Comparison of ENCODE assay signal across 7 mouse cellular contexts in the genomic region with DNA sequence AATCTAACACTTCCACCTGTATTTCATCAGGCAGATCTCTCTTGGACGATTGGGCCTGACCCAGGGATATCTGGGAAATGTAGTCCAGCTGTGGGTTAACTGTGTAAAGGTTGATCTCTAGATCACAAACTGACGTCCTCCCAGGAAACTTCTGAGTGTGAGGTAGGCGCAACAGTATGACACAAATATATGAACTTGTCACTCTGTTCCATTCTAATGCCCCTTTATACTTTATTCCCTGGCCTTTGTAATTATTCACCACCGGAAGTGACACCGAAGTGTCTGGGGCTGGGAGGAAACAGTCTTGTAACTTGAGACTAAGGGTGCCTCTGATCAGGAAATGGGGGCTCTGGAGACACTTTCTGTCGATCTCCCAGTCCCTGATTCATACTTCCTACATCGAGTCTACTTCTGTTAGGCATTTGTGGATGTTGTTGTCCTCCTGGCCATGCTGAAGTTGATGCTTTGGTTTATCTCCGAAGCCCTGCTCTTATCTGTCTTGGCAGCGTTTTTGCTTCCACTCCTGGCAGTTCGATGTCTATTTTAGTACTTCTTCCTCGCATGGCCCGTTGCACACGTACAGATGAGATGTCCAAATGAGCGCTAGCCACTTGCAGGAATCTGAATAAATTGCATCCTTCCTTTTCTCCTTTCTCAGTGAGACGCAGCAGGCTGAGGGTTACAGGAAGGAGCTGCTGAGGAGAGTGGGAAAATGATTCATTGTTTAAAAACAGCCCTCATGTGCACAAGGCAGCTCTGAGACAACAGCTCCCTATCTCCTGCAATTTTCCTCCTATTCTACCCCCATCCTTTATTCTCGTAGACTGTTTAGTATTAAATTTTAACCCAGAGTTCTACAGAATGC.
DNase-seq lines count a peak whose midpoint lies in the region; ATAC-seq and TF ChIP-seq lines count a peak whose summit lies in the region.

No protein-coding gene starts in this region.

- H3K4me3 ChIP-seq in hindbrain, embryonic 15.5 days = no peak overlapping the region
- no peak overlapping the region for H3K4me3 ChIP-seq in liver, adult 2 months (ENCODE audit: insufficient read depth, low read depth, low read length)
- peak overlapping the region; percentile 13 for H3K4me3 ChIP-seq in stomach, embryonic 15.5 days (replicated peaks)

- no peaks in the 10 kb centered on the region for H3K9me3 ChIP-seq in hindbrain, embryonic 15.5 days
- H3K9me3 ChIP-seq in stomach, embryonic 15.5 days = no peaks in the 10 kb centered on the region

- no peak for TF ChIP-seq CTCF in liver, adult 2 months (IDR thresholded peaks at IDR 0.05; ENCODE audit: low read depth, low read length)

- H3K36me3 ChIP-seq in hindbrain, embryonic 15.5 days = no peaks in the 10 kb centered on the region
- no peaks in the 10 kb centered on the region for H3K36me3 ChIP-seq in liver, adult 2 months (ENCODE audit: control insufficient read depth, insufficient read depth, low read length)
- H3K36me3 ChIP-seq in stomach, embryonic 15.5 days = no peaks in the 10 kb centered on the region

- no peak overlapping the region for H3K9ac ChIP-seq in hindbrain, embryonic 15.5 days
- H3K9ac ChIP-seq in liver, adult 2 months (ENCODE audit: low read depth, low read length) = no peak overlapping the region
- no peak overlapping the region for H3K9ac ChIP-seq in stomach, embryonic 15.5 days

- H3K27me3 ChIP-seq in hindbrain, embryonic 15.5 days = no peaks in the 10 kb centered on the region
- H3K27me3 ChIP-seq in liver, adult 2 months (ENCODE audit: control insufficient read depth, insufficient read depth, low read length) = no peaks in the 10 kb centered on the region
- H3K27me3 ChIP-seq in stomach, embryonic 15.5 days (replicated peaks) = no peaks in the 10 kb centered on the region

- TF ChIP-seq POLR2A in liver, adult 2 months (IDR thresholded peaks at IDR 0.05; ENCODE audit: extremely low read depth, insufficient read depth, low read length) = no peak

- 0 out of 2 replicates have a peak, but pooled peaks cover 5% of the 10 kb centered on the region for H3K4me1 ChIP-seq in hindbrain, embryonic 15.5 days (replicated peaks)
- H3K4me1 ChIP-seq in liver, adult 2 months (ENCODE audit: control insufficient read depth, insufficient read depth, low read length) = no peaks in the 10 kb centered on the region
- no peaks in the 10 kb centered on the region for H3K4me1 ChIP-seq in stomach, embryonic 15.5 days

- 53% methylated on average over 16 of the region's 16 CpGs for WGBS in hindbrain, embryonic 15.5 days
- WGBS in liver, adult 2 months = 49% methylated on average over 16 of the region's 16 CpGs
- WGBS in stomach, embryonic 15.5 days = 36% methylated on average over 16 of the region's 16 CpGs

- peak overlapping the region; percentile 31 for H3K4me2 ChIP-seq in hindbrain, embryonic 15.5 days
- H3K4me2 ChIP-seq in stomach, embryonic 15.5 days = peak overlapping the region; percentile 38

- H3K27ac ChIP-seq in hindbrain, embryonic 15.5 days (replicated peaks) = no peak overlapping the region
- no peak overlapping the region for H3K27ac ChIP-seq in liver, adult 2 months (replicated peaks; ENCODE audit: insufficient read depth, low read depth, low read length)
- H3K27ac ChIP-seq in stomach, embryonic 15.5 days = no peak overlapping the region; the same call in none of the 2 replicates

- no peaks in the 10 kb centered on the region for H3K79me2 ChIP-seq in liver, adult 2 months (ENCODE audit: control insufficient read depth, insufficient read depth, low read length)

- DNase-seq in liver, adult 2 months (ENCODE audit: extremely low read depth, low read depth, low spot score) = peak; percentile 16
- no peak for DNase-seq in ovary, postnatal 36 days (ENCODE audit: low spot score)
- no peak for DNase-seq in cerebellum, postnatal 14 days

- ATAC-seq in CD4-positive, CD25-positive, alpha-beta regulatory T cell, adult 4 months = peak; percentile 80
- peak; percentile 67 for ATAC-seq in activated CD4-positive, CD25-positive, alpha-beta regulatory T cell, adult 4 months
- ATAC-seq in hindbrain, embryonic 15.5 days (ENCODE audit: low FRiP score, low read depth) = no peak
- no peak for ATAC-seq in stomach, embryonic 15.5 days (ENCODE audit: insufficient read depth, low FRiP score, low read depth)

Comparison
In these comparisons a context has a peak if more than half of its experiments do, and no peak if none do; other contexts are left out.
1. ATAC-seq: peak in CD4-positive, CD25-positive, alpha-beta regulatory T cell, adult 4 months (single experiment) and activated CD4-positive, CD25-positive, alpha-beta regulatory T cell, adult 4 months (single experiment); none in hindbrain, embryonic 15.5 days (single experiment) and stomach, embryonic 15.5 days (single experiment).